Mouse (Mus musculus): ENCODE results near the gene Vmn1r51. TPM values are rescaled to one million over a fixed set of nuclear protein-coding genes. Genes with fewer than 3 reads are reported as not detected.
"Not testable (repeated sequence)": the region's sequence is repeated elsewhere in the genome, so short reads cannot be mapped to it uniquely, and the experiment has no call there.

Gene Vmn1r51
- not detected for total RNA-seq (2021)
- long read RNA-seq: 0 reads

DNA sequence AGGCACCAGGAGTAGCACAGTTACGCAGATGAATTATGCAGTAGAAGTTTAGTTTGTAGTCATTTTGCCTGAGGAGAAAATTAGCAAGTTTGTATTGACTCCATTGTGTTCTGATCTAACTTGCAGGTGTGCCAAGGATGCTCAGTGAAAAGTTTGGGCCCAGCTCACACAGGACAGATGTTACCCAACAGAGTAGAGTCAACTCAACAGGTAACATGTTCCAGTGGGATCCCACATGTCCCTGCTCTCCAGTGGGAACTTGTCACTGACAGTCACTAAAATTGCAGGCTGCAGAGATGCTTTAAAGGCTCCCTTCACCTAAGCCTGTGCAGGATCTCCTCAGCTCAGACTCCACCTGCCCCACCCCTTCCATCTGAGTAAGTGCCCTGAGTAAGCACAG lies at the start of gene Vmn1r51:
Gene Vmn1r51 (plus strand): TSS at position 301 of the 400 bp plus-strand sequence.
- DNase-seq (ENCODE audit: low spot score in 2 of 2): not testable (repeated sequence)

DNA sequence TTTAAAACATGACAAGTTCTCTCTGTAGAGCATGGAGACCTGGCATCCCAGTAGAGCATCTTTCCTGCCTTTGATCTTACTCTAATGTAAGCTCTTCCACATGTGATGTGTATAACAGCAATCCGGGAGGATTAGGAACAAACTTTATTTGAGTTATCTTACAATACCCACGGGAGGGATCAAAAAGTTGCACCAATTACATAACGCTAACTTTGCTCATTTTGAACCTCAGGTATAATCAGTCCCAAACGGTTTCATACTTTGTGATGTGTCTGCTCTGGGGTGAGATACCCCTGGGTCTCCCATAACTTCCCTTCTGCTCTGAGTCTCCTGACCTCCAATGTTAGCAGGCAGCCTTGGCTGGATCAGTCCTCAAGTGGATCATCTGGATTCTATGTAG lies 44.0 kb upstream of the Vmn1r51 start, which contains the start of gene Vmn1r49:
Gene Vmn1r49 (minus strand): TSS at position 101 of the 400 bp plus-strand sequence.
- DNase-seq (ENCODE audit: low spot score in 2 of 2): no peak

DNA sequence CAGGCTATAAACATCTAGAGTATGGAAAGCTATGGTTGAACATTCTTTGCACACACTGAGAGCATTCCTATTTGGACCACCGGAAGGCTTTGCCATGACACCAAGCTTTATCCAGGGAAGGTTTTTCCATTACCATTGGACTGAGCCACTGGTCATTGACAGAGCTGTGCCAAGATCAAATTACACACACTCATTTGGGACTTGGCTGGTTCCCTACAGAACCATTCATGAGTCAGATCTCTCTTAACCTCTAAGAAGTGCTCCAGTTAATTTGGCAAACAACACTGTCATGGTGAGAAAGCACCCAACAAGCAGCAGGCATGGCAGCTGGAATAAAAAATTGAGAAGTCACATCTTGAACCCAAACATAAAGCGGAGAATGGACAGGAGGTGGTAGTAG lies 21.8 kb upstream of the Vmn1r51 start:
- DNase-seq (ENCODE audit: low spot score in 2 of 2): no peak

DNA sequence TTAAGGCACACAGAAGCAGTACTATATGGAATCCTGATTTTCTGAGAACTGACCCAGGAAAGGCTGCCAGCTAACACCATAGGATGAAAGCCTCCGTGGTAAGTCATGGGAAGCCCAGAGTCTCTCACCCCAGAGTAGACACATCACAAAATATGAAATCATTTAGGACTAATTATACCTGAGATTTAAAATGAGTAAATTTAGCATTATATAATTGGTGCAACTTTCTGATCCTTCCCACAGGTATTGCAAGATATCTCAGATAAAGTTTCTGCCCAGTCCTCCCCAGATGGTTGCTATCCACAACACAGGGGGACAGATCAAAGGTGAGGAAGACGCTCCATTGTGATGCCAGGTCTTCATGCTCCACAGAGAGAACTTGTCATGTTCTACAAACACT lies 21.3 kb upstream of the Vmn1r51 start, which contains the start of gene Vmn1r50:
Gene Vmn1r50 (plus strand): TSS at position 301 of the 400 bp plus-strand sequence.
- no peak for DNase-seq (ENCODE audit: low spot score in 2 of 2)

DNA sequence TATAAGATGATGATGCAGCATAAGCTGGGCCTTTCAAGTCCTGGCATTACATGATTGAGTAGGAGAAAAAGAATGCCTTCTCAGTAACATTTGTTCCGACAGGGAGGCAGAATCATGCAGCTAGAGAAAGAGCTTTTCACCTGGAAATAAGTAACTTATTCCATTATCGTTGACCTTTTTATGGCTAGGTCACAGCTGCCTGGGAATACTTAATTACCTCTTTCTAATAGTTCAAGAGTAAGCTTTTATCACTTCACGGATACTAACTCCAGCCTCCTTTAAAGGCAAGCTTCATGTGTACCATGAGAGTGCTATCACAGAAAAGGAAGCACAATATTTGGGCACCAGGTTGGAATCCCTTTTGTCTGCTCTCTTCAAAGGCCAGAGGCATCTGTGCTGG lies 37.7 kb downstream of the Vmn1r51 start:
- DNase-seq (ENCODE audit: low spot score in 2 of 2): no peak

DNA sequence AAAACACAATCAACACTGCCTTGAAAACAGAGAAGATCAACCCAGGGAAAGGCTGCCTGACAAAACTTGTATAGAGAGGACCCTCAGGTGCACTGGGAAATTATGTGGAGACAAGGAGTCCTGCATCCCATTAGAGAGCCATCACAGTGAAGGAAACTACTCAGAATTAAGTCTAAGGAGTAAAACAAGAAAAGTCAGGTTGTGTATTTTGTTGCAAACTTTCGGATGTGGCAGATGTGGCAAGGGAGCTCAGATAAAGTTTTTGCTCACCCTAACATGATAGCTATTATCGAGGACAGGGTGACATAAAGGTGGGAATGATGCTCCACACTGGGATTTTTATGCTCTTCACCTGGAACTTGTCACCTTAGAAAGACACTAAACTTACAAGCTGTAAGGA lies 52.1 kb downstream of the Vmn1r51 start, which contains the start of gene Vmn1r52:
Gene Vmn1r52 (plus strand): TSS at position 301 of the 400 bp plus-strand sequence.
- DNase-seq (ENCODE audit: low spot score in 2 of 2): no peak

Other genes with a start within 250 kb of the Vmn1r51 start
- gene Vmn1r42, start 246.2 kb upstream of the Vmn1r51 start, total RNA-seq (2021): not detected
- not detected for gene Vmn1r43, start 246.2 kb upstream of the Vmn1r51 start, total RNA-seq (2021)
- gene Vmn1r44, start 238.9 kb upstream of the Vmn1r51 start, total RNA-seq (2021): not detected
- gene Vmn1r45, start 182.0 kb upstream of the Vmn1r51 start, total RNA-seq (2021): not detected
- gene Vmn1r46, start 153.3 kb upstream of the Vmn1r51 start, total RNA-seq (2021): not detected
- gene Vmn1r47, start 106.4 kb upstream of the Vmn1r51 start, total RNA-seq (2021): not detected
- gene Vmn1r48, start 85.8 kb upstream of the Vmn1r51 start, total RNA-seq (2021): not detected
- gene Vmn1r49, start 44.1 kb upstream of the Vmn1r51 start, total RNA-seq (2021): not detected
- not detected for gene Vmn1r50, start 21.2 kb upstream of the Vmn1r51 start, total RNA-seq (2021)
- gene Vmn1r52, start 52.2 kb downstream of the Vmn1r51 start, total RNA-seq (2021): not detected
- gene V1ra8, start 80.2 kb downstream of the Vmn1r51 start, total RNA-seq (2021): not detected
- not detected for gene Vmn1r53, start 101.8 kb downstream of the Vmn1r51 start, total RNA-seq (2021)
- not detected for gene Vmn1r54, start 123.7 kb downstream of the Vmn1r51 start, total RNA-seq (2021)
- not detected for gene BC048671, start 178.6 kb downstream of the Vmn1r51 start, total RNA-seq (2021)
- under 1 TPM in 1 of 2 experiments, not detected in 1; 0.20 TPM for gene Chst13, start 202.6 kb downstream of the Vmn1r51 start, total RNA-seq (2021)
- gene Uroc1, start 210.7 kb downstream of the Vmn1r51 start, total RNA-seq (2021): under 1 TPM in 1 of 2 experiments, not detected in 1; 0.13 TPM
- gene Zxdc, start 246.9 kb downstream of the Vmn1r51 start, total RNA-seq (2021): 10 to 100 TPM; 25.5 to 26.4 TPM